Mouse (Mus musculus) bone marrow macrophage, adult 2 months (primary cell): ENCODE results near the gene Mia3.

ENCODE experiments used
- CTCF ChIP-seq: IDR thresholded peaks from 2 replicates; pipeline ENCODE4 v1.5.1; 2012; ENCODE audit warnings: low read depth, mild to moderate bottlenecking, low read length, moderate library complexity
- POLR2A ChIP-seq: IDR thresholded peaks from 2 replicates; pipeline ENCODE4 v1.6.1; 2012; ENCODE audit warnings: mild to moderate bottlenecking, low read depth, low read length, borderline replicate concordance

DNA sequence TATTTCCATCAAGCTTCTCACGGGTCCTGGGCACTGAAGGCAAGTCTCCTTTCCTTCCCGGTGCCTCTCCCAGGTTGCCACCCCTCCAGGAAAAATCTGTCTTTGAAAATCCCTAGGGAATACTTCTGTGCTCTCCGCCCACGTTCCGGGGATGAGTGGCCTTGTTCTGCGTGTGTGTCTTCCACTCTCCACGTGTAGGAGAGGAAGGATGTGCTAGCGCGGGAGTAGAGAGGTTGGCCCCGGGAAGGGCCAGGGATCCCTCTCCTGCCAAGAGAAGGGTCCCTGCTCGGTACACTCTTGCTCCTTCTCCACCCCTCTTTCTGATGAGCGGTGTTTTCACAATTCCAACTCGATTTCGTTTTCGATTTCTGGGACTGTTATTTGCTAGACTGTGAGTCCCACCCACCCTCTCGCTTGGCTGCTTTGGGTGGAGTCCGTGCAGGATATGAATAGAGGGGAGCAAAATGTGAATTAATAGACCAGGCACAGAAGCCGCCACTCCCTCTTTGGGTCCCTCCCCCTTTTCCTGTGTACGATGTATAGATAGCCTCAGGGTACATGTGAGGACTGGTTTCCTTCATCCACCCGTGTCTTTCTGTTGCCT is 71.4 kb downstream of the Mia3 start:
- no peak for TF ChIP-seq POLR2A
- TF ChIP-seq CTCF, result no peak
